Mouse (Mus musculus) CH12.LX (cell line): ENCODE measurements at regions not wholly inside any gene's neighbourhood (a gene's known extent, or its start where the extent isn't known, plus 50 kb on each side); places are given as distances from the start of the nearest gene placed in this dataset.

ENCODE experiments used
- DNase-seq: peaks from one replicate; pipeline ENCODE4 v3.0.0-alpha.2; 2013; ENCODE audit errors: extremely low read depth
- H3K27ac ChIP-seq: 2 replicates; pipeline ENCODE4 v1.5.1; 2012; ENCODE audit warnings: low read depth, mild to moderate bottlenecking, control low read depth, moderate library complexity; ENCODE audit not compliant: insufficient read depth
- H3K27me3 ChIP-seq: replicated peaks from 2 replicates; pipeline ENCODE3; 2012; ENCODE audit warnings: inconsistent platforms
- H3K36me3 ChIP-seq, 2 experiments: replicated peaks in 1 of 2; 2 replicates each; pipeline versions ENCODE3 to v1.6.1; 2012; ENCODE audit warnings: inconsistent platforms in 1 of 2, low read length in 1 of 2, mild to moderate bottlenecking in 1 of 2, mixed read lengths in 1 of 2, moderate library complexity in 1 of 2; ENCODE audit not compliant: control insufficient read depth in 1 of 2, insufficient read depth in 1 of 2
- H3K4me1 ChIP-seq, 2 experiments: 2 replicates each; pipeline ENCODE4 v1.6.1; 2012; ENCODE audit warnings: inconsistent platforms in 1 of 2, moderate library complexity in 1 of 2; ENCODE audit not compliant: insufficient read depth in 2 of 2, control insufficient read depth in 1 of 2
- H3K4me2 ChIP-seq: 2 replicates; pipeline ENCODE4 v1.6.1; 2012; ENCODE audit warnings: low read depth, mild to moderate bottlenecking, control low read depth; ENCODE audit not compliant: poor library complexity, insufficient read depth, severe bottlenecking
- H3K4me3 ChIP-seq, 3 experiments: fragments of 150-350 bp in 1 of 3; sonication (generic) in 1 of 3; replicated peaks in 1 of 3; 2 replicates each; pipeline versions ENCODE3 to v1.5.1; 2011 to 2012; ENCODE audit warnings: low read depth in 2 of 3, low read length in 2 of 3, mild to moderate bottlenecking in 2 of 3, moderate library complexity in 2 of 3, control low read depth in 1 of 3, improper control_type of control experiment in 1 of 3, inconsistent platforms in 1 of 3, mixed read lengths in 1 of 3; ENCODE audit not compliant: poor library complexity in 1 of 3
- H3K79me2 ChIP-seq: replicated peaks from 2 replicates; pipeline ENCODE4 v1.6.1; 2012; ENCODE audit warnings: mild to moderate bottlenecking, moderate library complexity; ENCODE audit not compliant: control insufficient read depth, poor library complexity, insufficient read depth, severe bottlenecking; ENCODE audit errors: extremely low read depth
- H3K9ac ChIP-seq: 2 replicates; pipeline ENCODE4 v1.6.1; 2012; ENCODE audit warnings: low read depth, mild to moderate bottlenecking, control low read depth, moderate library complexity; ENCODE audit not compliant: insufficient read depth
- H3K9me3 ChIP-seq: replicated peaks from 2 replicates; pipeline ENCODE3; 2012; ENCODE audit warnings: low read length, inconsistent platforms, mixed read lengths
- BHLHE40 ChIP-seq: IDR thresholded peaks from 2 replicates; pipeline ENCODE4 v1.6.1; 2011; ENCODE audit warnings: mild to moderate bottlenecking, low read depth, low read length, improper control_type of control experiment
- CHD2 ChIP-seq: IDR thresholded peaks from 2 replicates; pipeline ENCODE4 v1.6.1; 2011; ENCODE audit warnings: low read length, improper control_type of control experiment
- CTCF ChIP-seq, 2 experiments: IDR thresholded peaks in 1 of 2; conservative IDR thresholded peaks in 1 of 2; 2 replicates each; pipeline ENCODE4 v1.5.1; 2011 to 2012; ENCODE audit warnings: low read depth in 2 of 2, low read length in 2 of 2, improper control_type of control experiment in 1 of 2, inconsistent platforms in 1 of 2, mild to moderate bottlenecking in 1 of 2, moderate library complexity in 1 of 2
- E2F4 ChIP-seq: IDR thresholded peaks from 2 replicates; pipeline ENCODE4 v1.6.1; 2011; ENCODE audit warnings: low read depth, low read length, improper control_type of control experiment; ENCODE audit not compliant: insufficient replicate concordance
- ELF1 ChIP-seq: IDR thresholded peaks from 2 replicates; pipeline ENCODE4 v1.6.1; 2014; ENCODE audit warnings: low read depth, mild to moderate bottlenecking, inconsistent platforms, low read length, improper control_type of control experiment
- EP300 ChIP-seq: IDR thresholded peaks from 2 replicates; pipeline ENCODE4 v1.6.1; 2011; ENCODE audit warnings: low read length, improper control_type of control experiment
- ETS1 ChIP-seq: conservative IDR thresholded peaks from 2 replicates; pipeline ENCODE4 v1.6.1; 2012; ENCODE audit warnings: low read depth, mild to moderate bottlenecking, inconsistent platforms, low read length, improper control_type of control experiment, moderate library complexity
- HCFC1 ChIP-seq: IDR thresholded peaks from 2 replicates; pipeline ENCODE4 v1.6.1; 2012; ENCODE audit warnings: low read depth, mild to moderate bottlenecking, inconsistent platforms, low read length, improper control_type of control experiment
- IRF4 ChIP-seq: IDR thresholded peaks from 2 replicates; pipeline ENCODE4 v1.6.1; 2014; ENCODE audit warnings: low read depth, mild to moderate bottlenecking, inconsistent platforms, low read length, improper control_type of control experiment
- JUN ChIP-seq: IDR thresholded peaks from 2 replicates; pipeline ENCODE4 v1.6.1; 2011; ENCODE audit warnings: low read depth, mild to moderate bottlenecking, low read length, improper control_type of control experiment, moderate library complexity; ENCODE audit not compliant: insufficient read depth
- JUND ChIP-seq: conservative IDR thresholded peaks from 2 replicates; pipeline ENCODE4 v1.6.1; 2011; ENCODE audit warnings: low read depth, low read length, improper control_type of control experiment
- MAX ChIP-seq: IDR thresholded peaks from 2 replicates; pipeline ENCODE4 v1.6.1; 2011; ENCODE audit warnings: low read length, improper control_type of control experiment
- MAZ ChIP-seq: IDR thresholded peaks from 2 replicates; pipeline ENCODE4 v1.6.1; 2012; ENCODE audit warnings: low read depth, mild to moderate bottlenecking, inconsistent platforms, low read length, improper control_type of control experiment, moderate library complexity
- MYC ChIP-seq: IDR thresholded peaks from 2 replicates; pipeline ENCODE4 v1.6.1; 2011; ENCODE audit warnings: low read depth, mild to moderate bottlenecking, improper control_type of control experiment, low read length
- NELFE ChIP-seq: IDR thresholded peaks from 2 replicates; pipeline ENCODE4 v1.6.1; 2011; ENCODE audit warnings: low read depth, low read length, improper control_type of control experiment
- PAX5 ChIP-seq: IDR thresholded peaks from 2 replicates; pipeline ENCODE4 v1.6.1; 2012; ENCODE audit warnings: low read length, inconsistent platforms, mixed read lengths
- POLR2A ChIP-seq: IDR thresholded peaks from 2 replicates; pipeline ENCODE4 v1.6.1; 2011; ENCODE audit warnings: low read depth, mild to moderate bottlenecking, improper control_type of control experiment, low read length
- SMC3 ChIP-seq: IDR thresholded peaks from 2 replicates; pipeline ENCODE4 v1.6.1; 2011; ENCODE audit warnings: low read depth, low read length, improper control_type of control experiment
- TCF12 ChIP-seq: IDR thresholded peaks from 2 replicates; pipeline ENCODE4 v1.6.1; 2014; ENCODE audit warnings: low read depth, mild to moderate bottlenecking, inconsistent platforms, low read length, improper control_type of control experiment
- USF1 ChIP-seq: IDR thresholded peaks from 2 replicates; pipeline ENCODE4 v1.6.1; 2014; ENCODE audit warnings: low read depth, mild to moderate bottlenecking, inconsistent platforms, low read length, improper control_type of control experiment
- ZKSCAN1 ChIP-seq: IDR thresholded peaks from 2 replicates; pipeline ENCODE4 v1.6.1; 2012; ENCODE audit warnings: low read depth, inconsistent platforms, low read length, improper control_type of control experiment, borderline replicate concordance
- ZNF384 ChIP-seq: IDR thresholded peaks from 2 replicates; pipeline ENCODE4 v1.6.1; 2012; ENCODE audit warnings: low read depth, low read length, improper control_type of control experiment, inconsistent platforms
- dilution Hi-C: fragments of 300-500 bp; cut with MboI; formaldehyde crosslinking; loops from 2 replicates; pipeline ENCODE4 v1.14.3; 2020; ENCODE audit warnings: low sequenced_read_pairs; ENCODE audit not compliant: extremely low pct_unique_long_range_greater_than_20kb, extremely low pct_ligation_motif_present
- in situ Hi-C: fragments of 300-500 bp; cut with MboI; formaldehyde crosslinking; loops from 3 replicates; pipeline ENCODE4 v1.14.3; 2019; ENCODE audit warnings: low sequenced_read_pairs, low pct_ligation_motif_present, low pct_unique_long_range_greater_than_20kb, mixed read lengths

DNA sequence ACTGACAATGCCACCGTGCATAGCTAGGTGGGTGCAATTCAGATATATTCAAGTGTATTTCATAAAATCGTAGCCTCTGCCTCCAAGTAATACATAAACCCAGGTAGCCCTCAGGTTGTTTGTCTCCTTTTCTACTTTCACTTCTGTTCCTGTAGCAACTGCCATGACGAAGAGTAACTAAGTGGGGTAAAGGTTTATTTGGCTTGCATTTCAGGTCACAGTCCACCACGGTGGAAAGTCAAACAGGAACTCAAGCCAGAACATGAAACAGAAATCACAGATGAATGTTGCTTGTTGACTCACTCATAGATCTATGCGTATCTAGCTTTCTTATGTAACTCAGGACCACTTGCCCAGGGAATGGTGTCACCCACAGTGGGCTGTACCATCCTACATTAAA, 150.9 kb upstream of the Dynlrb2 start:
- no peaks in the 10 kb centered on the region for H3K9me3 ChIP-seq
- DNase-seq, result no peak
- no peaks in the 10 kb centered on the region for H3K4me1 ChIP-seq
- no peaks in the 10 kb centered on the region for H3K79me2 ChIP-seq
- no peak overlapping the region for H3K4me3 ChIP-seq
- no peak overlapping the region for H3K27ac ChIP-seq
- in situ Hi-C loops (no loop called here), dilution Hi-C loops (no loop called here)
- TF ChIP-seq JUN (no peak), EP300 (no peak), IRF4 (no peak), ZNF384 (no peak), CTCF (conservative IDR thresholded peaks at IDR 0.05 in 1 of 2, IDR thresholded peaks at IDR 0.05 in 1 of 2; ENCODE audit: low read depth in 2 of 2, low read length in 2 of 2) (no peak), SMC3 (no peak), MAX (no peak), NELFE (no peak), TCF12 (no peak), HCFC1 (no peak), E2F4 (no peak), ELF1 (no peak), MAZ (no peak), MYC (no peak)
- H3K9ac ChIP-seq, result no peak overlapping the region
- peaks cover 24% of the 10 kb centered on the region for H3K27me3 ChIP-seq
- no peak overlapping the region for H3K4me2 ChIP-seq
- H3K36me3 ChIP-seq, result no peaks in the 10 kb centered on the region

DNA sequence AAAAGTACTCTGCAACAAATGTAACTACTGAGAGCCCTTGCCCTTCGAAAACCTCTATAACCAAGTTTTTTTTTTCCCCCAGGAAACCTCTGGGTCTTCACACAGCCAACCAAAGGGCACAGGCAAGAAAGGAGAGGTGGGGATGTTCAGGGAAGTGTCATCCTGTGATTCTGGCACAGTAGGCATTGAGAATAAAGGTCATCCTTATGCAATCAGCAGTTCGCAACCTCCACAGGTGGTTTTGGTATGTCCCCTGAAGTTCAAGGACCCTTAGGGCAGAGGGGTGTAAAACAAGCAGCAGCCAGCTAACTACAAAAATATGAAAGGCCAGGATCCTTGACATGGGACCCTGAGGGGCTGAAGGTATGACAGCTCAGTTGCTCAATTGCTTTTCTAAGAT, 152.1 kb upstream of the Dynlrb2 start:
- Histone ChIP-seq H3K4me3 (no peak overlapping the region), H3K79me2 (no peaks in the 10 kb centered on the region), H3K9ac (no peak overlapping the region), H3K4me2 (no peak overlapping the region), H3K9me3 (peaks cover 5% of the 10 kb centered on the region), H3K27me3 (peaks cover 32% of the 10 kb centered on the region), H3K27ac (no peak overlapping the region), H3K4me1 (no peaks in the 10 kb centered on the region), H3K36me3 (no peaks in the 10 kb centered on the region)
- in situ Hi-C loops (no loop called here), dilution Hi-C loops (no loop called here)
- no peak for DNase-seq
- TF ChIP-seq PAX5, result no peak
- TF ChIP-seq TCF12, result no peak
- no peak for TF ChIP-seq MAX
- TF ChIP-seq CHD2, result no peak
- no peak for TF ChIP-seq ZKSCAN1
- TF ChIP-seq BHLHE40, result no peak
- no peak for TF ChIP-seq USF1
- TF ChIP-seq ELF1, result no peak
- TF ChIP-seq ETS1, result no peak
- TF ChIP-seq JUND, result no peak
- no peak for TF ChIP-seq CTCF (conservative IDR thresholded peaks at IDR 0.05 in 1 of 2, IDR thresholded peaks at IDR 0.05 in 1 of 2; ENCODE audit: low read depth in 2 of 2, low read length in 2 of 2)
- TF ChIP-seq POLR2A, result no peak
